Mouse (Mus musculus): ENCODE results near the gene Abhd12. TPM values are rescaled to one million over a fixed set of nuclear protein-coding genes. Genes with fewer than 3 reads are reported as not detected.

Gene Abhd12
- polyA plus RNA-seq, 1 experiment = 49.2 TPM

DNA sequence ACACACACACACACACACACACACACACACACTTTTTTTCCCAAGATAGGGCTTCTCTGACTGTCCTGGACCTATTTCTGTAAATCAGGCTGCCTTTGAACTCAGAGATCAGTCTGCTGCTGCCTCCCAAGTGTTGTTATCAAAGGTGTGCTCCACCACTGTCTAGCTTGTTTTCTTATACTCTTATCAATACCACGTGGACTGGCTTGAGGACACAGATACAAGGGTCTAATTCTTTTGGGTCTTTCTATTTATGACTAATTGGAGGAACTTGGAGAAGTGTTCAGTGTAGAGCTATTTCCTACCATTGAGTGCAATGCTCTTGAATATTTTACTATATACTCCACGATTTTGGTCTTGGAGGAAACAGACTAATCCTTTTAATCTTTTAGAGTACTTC lies 17.2 kb downstream of the Abhd12 start:
- H3K27me3 ChIP-seq (ENCODE audit: control insufficient read depth, insufficient read depth, low read length) = no peaks in the 10 kb centered on the region

DNA sequence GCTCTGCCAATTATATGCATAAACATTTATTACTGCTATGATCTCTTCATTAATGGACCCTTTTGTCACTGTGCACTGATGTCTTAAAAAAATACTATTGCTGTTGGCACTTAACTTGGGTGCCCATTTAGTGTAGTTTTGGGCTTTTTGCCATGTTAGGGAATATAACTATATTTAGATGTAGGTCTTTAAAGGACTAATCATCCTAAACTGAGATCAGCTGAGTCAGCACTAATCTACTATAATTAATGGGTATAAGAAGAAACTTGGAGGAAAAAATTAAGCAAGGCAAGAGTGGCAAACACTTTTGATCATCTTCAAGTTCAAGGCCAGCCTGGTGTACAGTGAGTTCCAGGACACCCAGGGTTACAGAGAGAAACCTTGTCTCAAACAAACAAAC lies 18.2 kb downstream of the Abhd12 start:
- no peaks in the 10 kb centered on the region for H3K27me3 ChIP-seq (ENCODE audit: control insufficient read depth, insufficient read depth, low read length)
- TF ChIP-seq CTCF (IDR thresholded peaks at IDR 0.05; ENCODE audit: control insufficient read depth, insufficient read depth, insufficient replicate concordance, low read depth, low read length) (no peak), POLR2A (IDR thresholded peaks at IDR 0.05; ENCODE audit: control insufficient read depth, low read depth, low read length) (no peak)
- no peak overlapping the region for H3K4me3 ChIP-seq (ENCODE audit: control insufficient read depth, low read depth, low read length)
- H3K27ac ChIP-seq (ENCODE audit: control insufficient read depth, insufficient read depth, low read depth, low read length) = no peak overlapping the region
- no peaks in the 10 kb centered on the region for H3K36me3 ChIP-seq (ENCODE audit: control insufficient read depth, insufficient read depth, low read length)
- no peaks in the 10 kb centered on the region for H3K4me1 ChIP-seq (ENCODE audit: control insufficient read depth, insufficient read depth, low read length)

More for the DNA sequence above, 17.2 kb downstream of the Abhd12 start:
- H3K4me1 ChIP-seq (ENCODE audit: control insufficient read depth, insufficient read depth, low read length) = no peaks in the 10 kb centered on the region
- no peak overlapping the region for H3K4me3 ChIP-seq (ENCODE audit: control insufficient read depth, low read depth, low read length)
- no peak overlapping the region for H3K27ac ChIP-seq (ENCODE audit: control insufficient read depth, insufficient read depth, low read depth, low read length)
- TF ChIP-seq POLR2A (IDR thresholded peaks at IDR 0.05; ENCODE audit: control insufficient read depth, low read depth, low read length) (no peak), CTCF (IDR thresholded peaks at IDR 0.05; ENCODE audit: control insufficient read depth, insufficient read depth, insufficient replicate concordance, low read depth, low read length) (no peak)
- no peaks in the 10 kb centered on the region for H3K36me3 ChIP-seq (ENCODE audit: control insufficient read depth, insufficient read depth, low read length)

DNA sequence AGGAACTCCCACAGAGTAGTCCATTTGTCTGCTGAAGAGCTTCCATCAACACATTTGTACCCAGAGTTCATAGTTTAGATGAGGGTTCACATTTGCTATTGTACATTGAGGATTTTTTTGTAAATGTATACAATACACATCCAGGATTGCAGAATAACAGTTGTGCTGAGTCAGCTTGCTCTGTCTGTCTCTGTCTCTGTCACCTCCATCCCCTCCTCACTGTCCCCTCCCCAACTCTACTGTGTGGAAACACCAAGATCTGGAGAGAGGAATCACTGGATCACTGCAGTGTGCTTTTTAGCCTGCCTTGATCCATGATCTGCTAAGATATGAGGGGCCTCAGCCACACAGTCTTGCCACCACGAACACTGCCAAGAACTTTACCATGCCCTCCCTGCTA lies 18.7 kb downstream of the Abhd12 start:
- TF ChIP-seq CTCF (IDR thresholded peaks at IDR 0.05; ENCODE audit: control insufficient read depth, insufficient read depth, insufficient replicate concordance, low read depth, low read length) = no peak
- no peak for TF ChIP-seq POLR2A (IDR thresholded peaks at IDR 0.05; ENCODE audit: control insufficient read depth, low read depth, low read length)
- H3K4me3 ChIP-seq (ENCODE audit: control insufficient read depth, low read depth, low read length) = no peak overlapping the region

DNA sequence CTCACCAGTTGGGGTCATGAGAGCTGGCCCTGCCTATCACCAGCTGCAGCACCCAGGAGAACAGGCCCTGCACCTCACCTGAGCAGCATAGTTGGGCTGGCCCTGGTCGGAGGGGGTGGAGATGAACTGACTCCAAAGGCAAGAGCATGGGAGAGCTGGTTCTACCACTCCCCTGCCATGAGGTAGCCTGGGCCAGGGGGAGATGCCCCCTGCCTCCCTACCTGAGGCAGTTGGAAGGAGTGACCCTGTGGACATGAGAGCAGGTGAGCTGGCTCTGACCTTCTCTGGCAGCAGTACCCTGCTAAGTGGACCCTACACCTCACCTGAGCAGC lies 19.8 kb downstream of the Abhd12 start:
- no peaks in the 10 kb centered on the region for H3K27me3 ChIP-seq (ENCODE audit: control insufficient read depth, insufficient read depth, low read length)
- H3K27ac ChIP-seq (ENCODE audit: control insufficient read depth, insufficient read depth, low read depth, low read length) = no peak overlapping the region
- TF ChIP-seq POLR2A (IDR thresholded peaks at IDR 0.05; ENCODE audit: control insufficient read depth, low read depth, low read length) (no peak), CTCF (IDR thresholded peaks at IDR 0.05; ENCODE audit: control insufficient read depth, insufficient read depth, insufficient replicate concordance, low read depth, low read length) (no peak)
- H3K36me3 ChIP-seq (ENCODE audit: control insufficient read depth, insufficient read depth, low read length) = no peaks in the 10 kb centered on the region
- no peak overlapping the region for H3K4me3 ChIP-seq (ENCODE audit: control insufficient read depth, low read depth, low read length)
- no peaks in the 10 kb centered on the region for H3K4me1 ChIP-seq (ENCODE audit: control insufficient read depth, insufficient read depth, low read length)

More for the DNA sequence above, 18.7 kb downstream of the Abhd12 start:
- Histone ChIP-seq H3K27me3 (ENCODE audit: control insufficient read depth, insufficient read depth, low read length) (no peaks in the 10 kb centered on the region), H3K36me3 (ENCODE audit: control insufficient read depth, insufficient read depth, low read length) (no peaks in the 10 kb centered on the region), H3K27ac (ENCODE audit: control insufficient read depth, insufficient read depth, low read depth, low read length) (no peak overlapping the region), H3K4me1 (ENCODE audit: control insufficient read depth, insufficient read depth, low read length) (no peaks in the 10 kb centered on the region)

DNA sequence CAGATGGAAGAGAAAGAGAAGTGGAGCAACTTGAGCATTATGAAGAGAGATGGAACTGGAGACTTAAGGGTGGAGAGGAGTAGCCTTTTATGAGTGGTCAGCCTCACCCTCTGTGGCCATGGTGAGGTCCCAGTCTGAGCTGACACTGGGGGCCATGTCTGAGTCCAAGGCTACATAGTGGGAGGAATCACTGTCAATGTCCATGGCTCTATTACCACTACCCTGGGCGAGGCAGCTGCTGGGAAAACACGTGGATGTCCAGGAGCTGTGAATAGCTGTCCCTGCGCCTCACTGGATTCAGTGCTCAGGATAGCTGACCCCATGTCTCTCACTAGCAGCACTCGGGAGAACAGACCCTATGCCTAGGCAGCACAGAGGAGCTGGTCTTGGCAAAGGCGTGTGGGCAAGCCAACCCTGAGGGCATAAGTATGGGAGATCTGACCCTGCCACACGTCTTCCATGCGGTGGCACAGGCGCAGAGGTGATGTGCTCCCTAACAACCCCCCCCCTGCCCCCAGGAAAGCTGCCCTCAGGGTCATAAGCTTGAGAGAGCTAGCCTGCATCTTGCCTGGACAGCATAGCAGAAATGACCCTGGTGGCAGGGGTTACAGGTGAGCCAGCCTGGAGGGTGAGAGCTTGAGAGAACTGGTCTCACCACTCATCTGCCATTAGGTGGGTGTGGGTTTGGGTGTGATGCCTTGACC lies 20.3 kb downstream of the Abhd12 start:
- Histone ChIP-seq H3K36me3 (ENCODE audit: control insufficient read depth, insufficient read depth, low read length) (no peaks in the 10 kb centered on the region), H3K4me1 (ENCODE audit: control insufficient read depth, insufficient read depth, low read length) (no peaks in the 10 kb centered on the region), H3K4me3 (ENCODE audit: control insufficient read depth, low read depth, low read length) (no peak overlapping the region), H3K27me3 (ENCODE audit: control insufficient read depth, insufficient read depth, low read length) (no peaks in the 10 kb centered on the region), H3K27ac (ENCODE audit: control insufficient read depth, insufficient read depth, low read depth, low read length) (no peak overlapping the region)
- TF ChIP-seq POLR2A (IDR thresholded peaks at IDR 0.05; ENCODE audit: control insufficient read depth, low read depth, low read length) (no peak), CTCF (IDR thresholded peaks at IDR 0.05; ENCODE audit: control insufficient read depth, insufficient read depth, insufficient replicate concordance, low read depth, low read length) (no peak)

DNA sequence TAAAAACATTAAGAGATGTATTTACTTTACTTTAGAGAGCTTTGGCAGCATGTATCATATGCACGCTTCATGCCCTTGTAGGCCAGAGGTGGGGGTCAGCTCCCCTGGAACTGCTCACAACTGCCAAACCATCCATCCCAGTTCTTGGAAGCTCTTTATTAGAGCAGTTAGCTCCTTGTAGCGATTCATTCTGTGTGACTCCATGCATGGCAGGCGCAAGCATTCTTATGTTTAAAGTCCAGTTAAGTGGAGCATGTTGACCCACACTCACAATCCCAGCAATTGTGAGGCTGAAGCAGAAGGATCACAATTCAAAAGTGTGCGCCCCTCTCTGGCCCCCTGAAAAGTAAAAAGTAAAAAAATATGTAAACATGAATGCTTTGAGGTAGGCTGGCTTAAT lies 27.0 kb downstream of the Abhd12 start:
- Histone ChIP-seq H3K4me1 (ENCODE audit: control insufficient read depth, insufficient read depth, low read length) (no peaks in the 10 kb centered on the region), H3K4me3 (ENCODE audit: control insufficient read depth, low read depth, low read length) (no peak overlapping the region), H3K27ac (ENCODE audit: control insufficient read depth, insufficient read depth, low read depth, low read length) (no peak overlapping the region), H3K36me3 (ENCODE audit: control insufficient read depth, insufficient read depth, low read length) (no peaks in the 10 kb centered on the region), H3K27me3 (ENCODE audit: control insufficient read depth, insufficient read depth, low read length) (no peaks in the 10 kb centered on the region)
- TF ChIP-seq CTCF (IDR thresholded peaks at IDR 0.05; ENCODE audit: control insufficient read depth, insufficient read depth, insufficient replicate concordance, low read depth, low read length) = no peak
- no peak for TF ChIP-seq POLR2A (IDR thresholded peaks at IDR 0.05; ENCODE audit: control insufficient read depth, low read depth, low read length)

DNA sequence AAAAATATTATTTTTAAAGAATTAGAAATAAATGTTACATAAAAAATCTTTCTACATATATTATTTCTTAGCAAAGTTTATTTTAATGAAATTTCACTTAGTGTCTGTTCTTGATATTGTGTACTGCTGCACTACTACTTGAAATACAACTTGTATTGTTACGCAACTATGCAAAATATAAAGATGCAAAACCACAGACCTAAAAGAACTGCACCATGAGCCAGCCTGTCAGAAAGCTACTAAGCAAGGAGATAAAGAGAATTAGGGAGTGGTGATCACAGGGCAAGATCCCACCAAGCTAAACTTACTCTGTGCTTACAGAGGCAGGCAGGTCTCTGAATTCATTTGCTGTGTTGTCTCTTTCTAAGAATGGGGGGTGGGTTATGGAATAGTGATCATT lies 29.3 kb downstream of the Abhd12 start:
- H3K4me3 ChIP-seq (ENCODE audit: control insufficient read depth, low read depth, low read length) = no peak overlapping the region
- H3K36me3 ChIP-seq (ENCODE audit: control insufficient read depth, insufficient read depth, low read length) = no peaks in the 10 kb centered on the region

More for the DNA sequence above, 29.3 kb downstream of the Abhd12 start:
- TF ChIP-seq CTCF (IDR thresholded peaks at IDR 0.05; ENCODE audit: control insufficient read depth, insufficient read depth, insufficient replicate concordance, low read depth, low read length) (no peak), POLR2A (IDR thresholded peaks at IDR 0.05; ENCODE audit: control insufficient read depth, low read depth, low read length) (no peak)
- Histone ChIP-seq H3K27me3 (ENCODE audit: control insufficient read depth, insufficient read depth, low read length) (no peaks in the 10 kb centered on the region), H3K27ac (ENCODE audit: control insufficient read depth, insufficient read depth, low read depth, low read length) (no peak overlapping the region; the same call in 1 of the 2 replicates), H3K4me1 (ENCODE audit: control insufficient read depth, insufficient read depth, low read length) (no peaks in the 10 kb centered on the region)
